Mouse (Mus musculus) c-Kit-negative CD71-positive TER-119-positive erythroid progenitor cells, embryonic 14.5 days (primary cell): Measurements from ENCODE around the gene Ryk.

Source experiments
- DNase-seq: peaks from one replicate; pipeline ENCODE4 v3.0.0-alpha.2; 2013; ENCODE audit warnings: low read depth, low spot score

Gene Ryk

DNA sequence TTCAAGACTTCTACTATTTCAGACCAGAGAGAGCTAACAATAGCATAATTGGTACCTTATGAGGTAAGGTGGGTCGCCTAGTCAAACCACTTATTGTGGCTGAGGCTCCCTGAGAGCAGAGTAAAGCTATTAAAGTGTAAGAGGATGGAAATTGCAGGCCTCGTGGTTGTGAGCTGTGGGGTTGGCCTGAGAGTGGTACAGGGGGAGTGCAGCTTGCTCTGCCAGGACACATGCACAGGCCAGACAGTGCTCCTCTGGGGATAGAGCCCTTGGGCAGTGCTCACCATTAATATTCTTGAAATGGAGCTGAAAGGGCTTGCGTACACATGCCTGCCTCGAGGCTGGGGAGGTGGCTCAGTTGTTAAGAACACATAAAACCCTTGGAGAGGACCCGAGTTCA lies 23.6 kb downstream of the Ryk start:
- DNase-seq: no peak

DNA sequence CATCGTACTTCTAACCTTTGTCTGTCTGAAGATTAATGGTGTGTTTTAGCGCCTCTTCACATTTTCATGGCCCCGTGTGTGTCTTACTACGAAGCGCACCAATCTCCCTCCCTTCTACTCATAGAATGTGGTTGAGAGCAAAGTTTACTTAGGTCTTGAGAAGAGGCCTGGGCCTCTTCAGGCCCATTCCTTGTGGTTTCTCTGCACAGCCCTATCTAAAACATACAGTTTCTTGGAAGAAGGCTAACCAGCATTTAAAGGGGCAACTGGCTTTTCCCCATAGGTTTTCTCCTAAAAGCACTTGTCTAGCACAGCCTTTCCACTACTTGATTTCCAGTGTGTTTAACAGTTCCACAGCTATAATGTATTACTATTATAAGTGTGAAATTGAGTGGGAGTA lies 24.7 kb downstream of the Ryk start:
- DNase-seq: no peak

DNA sequence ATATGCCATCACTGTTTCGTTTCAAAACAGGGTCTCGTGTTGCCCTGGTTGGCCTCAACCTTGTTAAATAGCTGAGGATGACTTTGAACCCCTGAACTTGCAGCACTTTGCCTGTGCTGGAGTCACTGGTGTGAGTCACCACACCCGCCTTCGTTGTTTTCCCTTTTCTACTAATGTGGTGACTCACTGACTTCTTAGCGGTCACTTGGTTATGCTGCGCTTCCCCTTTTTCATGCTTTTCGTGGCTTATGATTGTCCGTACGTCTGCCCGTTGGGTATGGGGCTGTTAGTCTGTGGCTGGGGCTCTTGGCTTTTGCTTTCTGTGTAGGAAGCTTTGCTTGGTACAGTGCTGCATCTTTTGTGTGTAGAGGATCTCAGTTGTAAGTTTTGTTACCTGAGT lies 25.2 kb downstream of the Ryk start:
- DNase-seq: no peak

DNA sequence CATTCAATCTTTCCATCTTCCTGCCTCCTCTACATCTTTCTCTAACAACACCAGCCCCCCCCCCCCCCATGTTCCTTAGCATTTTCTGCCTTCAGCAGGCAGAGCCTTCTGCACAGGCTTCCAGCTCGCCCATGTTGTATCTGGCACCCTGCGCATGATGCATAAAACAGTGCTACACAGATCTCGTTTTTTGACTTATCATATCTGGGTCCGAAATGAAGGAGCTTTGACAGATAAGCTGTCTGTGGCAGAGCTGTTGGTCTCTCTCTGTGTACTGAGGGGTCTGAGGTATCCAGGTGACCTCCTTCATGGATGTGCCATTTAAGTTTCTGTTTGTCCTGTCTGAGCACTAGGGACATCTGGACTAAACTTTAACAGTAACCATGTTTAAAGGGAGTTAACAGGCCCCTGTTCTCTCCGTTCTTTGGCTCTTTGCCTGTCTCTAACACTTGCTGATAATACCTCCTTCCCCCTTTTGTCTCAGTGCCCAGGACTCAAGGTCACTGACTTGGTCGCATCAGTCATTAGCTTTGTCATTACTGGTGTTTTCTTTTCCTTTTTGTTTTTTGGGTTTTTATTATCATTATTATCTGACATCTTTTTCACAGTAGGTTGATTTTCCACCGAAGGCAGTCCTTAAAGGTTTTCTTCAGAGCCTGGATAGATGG lies 26.2 kb downstream of the Ryk start:
- DNase-seq: no peak

DNA sequence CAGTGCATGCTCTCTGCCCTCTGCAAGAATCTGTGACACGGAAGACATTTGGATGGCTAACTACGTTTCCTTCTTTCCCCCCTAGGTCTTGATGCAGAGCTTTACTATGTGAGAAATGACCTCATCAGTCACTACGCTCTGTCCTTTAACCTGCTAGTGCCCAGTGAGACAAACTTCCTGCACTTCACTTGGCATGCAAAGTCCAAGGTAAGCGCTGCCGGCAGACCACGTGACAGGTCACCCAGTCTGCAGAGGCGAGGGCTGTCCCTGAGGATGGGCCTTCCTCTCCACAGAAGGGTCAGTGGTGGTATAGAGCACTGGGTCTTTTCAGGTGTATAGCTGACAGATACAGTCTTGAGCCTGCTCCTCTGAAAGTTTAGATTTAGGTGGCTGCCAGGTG lies 27.1 kb downstream of the Ryk start:
- DNase-seq: no peak

DNA sequence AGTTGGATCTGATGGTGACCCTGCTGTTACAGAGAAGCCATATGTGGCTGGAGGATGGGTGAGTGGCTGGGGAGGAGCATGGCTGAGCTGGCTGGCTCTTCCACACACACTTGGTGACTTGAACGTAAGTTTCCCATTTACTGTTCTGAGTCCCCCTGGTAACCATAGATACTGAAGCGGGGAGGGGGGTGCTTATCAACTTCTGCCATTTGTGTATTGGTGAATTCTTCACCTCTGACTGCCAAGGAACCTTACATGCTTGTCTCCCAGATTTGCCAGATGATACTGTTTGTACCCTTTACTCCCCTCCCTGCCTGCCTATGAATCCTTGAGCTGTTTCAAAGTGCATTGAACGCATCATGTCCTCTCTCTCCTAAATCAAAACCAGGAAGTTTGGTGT lies 27.5 kb downstream of the Ryk start:
- DNase-seq: no peak

DNA sequence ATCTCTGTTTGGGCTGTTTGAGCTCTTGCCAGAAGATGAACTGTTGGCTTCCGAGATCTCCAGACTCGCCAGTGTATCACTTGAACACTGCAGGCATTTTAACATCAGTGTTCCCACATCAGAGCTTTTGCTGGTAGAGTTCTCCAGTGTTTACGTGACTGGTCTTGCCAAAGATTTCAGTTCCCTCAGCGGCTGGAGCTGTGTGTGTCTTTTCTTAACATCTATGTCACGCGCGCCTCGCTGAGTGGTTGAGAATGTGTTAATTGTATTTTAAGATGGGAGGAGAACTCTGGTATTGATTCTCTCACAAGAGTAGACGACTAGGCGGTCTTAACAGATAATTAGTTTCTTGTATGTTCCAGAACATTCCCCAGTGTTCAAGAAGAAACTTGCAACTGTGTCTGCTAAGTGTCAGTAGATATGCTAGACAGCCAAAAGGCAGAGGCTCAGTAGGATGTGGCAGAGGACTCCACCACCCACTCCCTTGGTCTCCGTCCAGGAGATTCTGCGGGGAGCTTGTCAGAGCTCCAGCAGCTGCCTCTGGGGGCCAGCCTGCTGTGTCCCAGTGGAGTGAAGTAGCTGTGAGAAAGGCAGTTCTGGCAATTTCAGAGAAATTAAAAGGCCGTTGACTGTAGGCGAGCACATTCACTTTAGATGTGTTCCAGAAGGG lies 29.3 kb downstream of the Ryk start:
- DNase-seq: no peak

DNA sequence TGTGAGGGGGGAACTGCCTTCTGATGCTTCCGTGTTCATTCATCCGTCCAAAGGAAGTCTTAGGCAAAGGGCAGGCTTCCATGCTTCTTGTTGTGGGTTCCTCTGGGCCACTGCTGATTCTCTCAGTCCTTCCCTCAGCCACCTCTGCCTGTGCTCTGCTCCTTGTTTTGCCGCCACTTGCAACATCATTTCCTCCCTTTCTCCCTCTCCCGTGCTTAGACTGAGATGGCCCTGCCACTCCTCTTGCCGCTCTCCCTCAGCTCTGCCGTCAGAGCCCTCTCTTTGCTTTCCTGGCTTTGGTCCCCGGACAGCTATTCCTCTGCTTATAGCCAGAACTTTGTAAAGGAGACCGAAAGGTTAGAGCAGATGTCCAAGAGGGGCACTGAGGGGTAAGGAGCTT lies 30.2 kb downstream of the Ryk start:
- DNase-seq: no peak

DNA sequence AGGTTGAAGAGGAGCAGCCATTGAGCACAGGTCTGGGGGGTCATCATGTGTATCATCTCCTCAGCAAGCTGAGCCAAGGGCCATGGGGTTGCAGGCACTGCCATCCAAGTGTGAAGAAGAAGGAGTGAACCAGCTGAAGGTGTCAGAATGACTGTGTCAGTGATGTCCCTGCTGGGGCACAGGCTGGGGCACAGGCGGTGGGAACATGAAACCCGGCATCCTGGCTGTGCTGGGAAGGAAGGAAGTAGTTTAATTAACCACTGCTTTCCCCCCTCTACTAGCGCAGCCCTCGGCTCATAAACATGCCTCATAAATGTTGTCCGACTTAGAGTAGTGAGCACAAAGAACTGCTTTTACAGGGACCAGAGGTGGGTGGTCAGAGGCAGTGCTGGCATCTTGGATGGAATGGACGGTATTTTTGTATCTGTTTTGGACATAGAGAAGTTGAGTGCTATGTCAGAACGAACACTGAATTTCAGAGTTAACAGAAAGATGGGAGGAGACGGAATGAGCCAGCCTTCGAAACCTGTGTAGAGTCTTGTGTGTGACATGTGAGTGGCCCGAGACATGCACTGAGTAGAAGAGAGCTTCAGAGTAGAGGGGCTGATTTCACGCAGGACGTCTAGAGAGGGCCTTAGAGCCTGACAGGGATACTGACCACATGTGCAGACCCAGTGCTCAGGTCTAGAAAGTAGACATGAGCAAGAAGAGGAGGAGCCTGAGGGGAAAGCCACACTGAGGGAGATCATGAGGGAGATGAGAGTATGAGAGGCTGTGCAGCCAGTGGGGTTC lies 31.4 kb downstream of the Ryk start:
- DNase-seq: no peak

DNA sequence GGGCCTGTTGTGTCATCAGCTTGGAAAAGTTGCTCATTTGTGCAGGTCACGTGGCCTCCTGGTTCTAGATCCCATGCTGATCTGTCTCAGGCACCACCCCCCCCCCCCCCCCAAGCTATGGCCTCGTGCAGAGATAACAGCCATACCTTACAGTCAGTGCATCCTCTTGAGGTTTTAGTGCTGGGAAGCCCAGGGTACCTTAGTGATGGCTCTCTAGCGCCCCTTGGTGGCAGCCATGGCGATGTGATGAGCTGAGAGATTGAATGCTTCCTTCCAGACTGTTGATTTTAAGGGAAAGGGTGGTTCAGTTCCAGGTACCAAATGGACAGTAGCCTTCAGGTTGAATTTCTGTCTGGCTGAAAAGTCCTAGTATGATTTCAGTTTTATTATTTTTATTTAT lies 32.2 kb downstream of the Ryk start:
- peak; percentile 20 for DNase-seq

DNA sequence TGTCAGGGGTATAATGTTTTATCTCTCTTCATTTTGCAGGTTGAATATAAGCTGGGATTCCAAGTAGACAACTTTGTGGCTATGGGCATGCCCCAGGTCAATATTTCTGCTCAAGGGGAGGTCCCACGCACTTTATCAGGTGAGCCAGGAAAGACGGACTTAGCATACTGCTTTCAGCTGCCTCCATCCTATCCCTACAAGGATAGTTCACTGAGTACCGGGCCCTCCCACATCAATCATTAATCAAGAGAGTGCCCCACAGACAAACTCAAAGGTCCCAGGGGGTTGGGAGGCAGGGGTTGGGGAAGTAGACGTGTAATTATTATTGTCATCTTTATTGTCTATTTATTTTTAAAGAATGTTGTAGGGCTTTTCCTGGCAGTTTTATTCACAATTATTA lies 32.8 kb downstream of the Ryk start:
- no peak for DNase-seq

DNA sequence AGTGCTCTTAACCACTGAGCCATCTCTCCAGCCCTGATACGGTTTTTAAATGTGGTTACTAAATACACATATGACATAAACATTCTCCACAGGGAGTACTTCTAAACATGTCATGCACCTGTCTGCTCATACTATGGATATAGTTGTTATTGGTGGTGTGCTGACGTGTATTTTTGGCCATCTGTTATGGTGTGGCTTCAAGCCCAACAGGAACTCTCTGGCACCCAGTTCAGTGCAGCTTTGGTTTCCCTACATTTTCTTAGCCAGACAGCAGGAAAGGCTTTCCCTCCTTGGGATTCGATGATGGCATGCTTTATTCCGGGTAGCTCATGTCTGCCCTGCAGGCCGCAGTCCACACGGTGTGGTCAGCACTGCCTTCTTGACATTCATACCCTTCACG lies 33.7 kb downstream of the Ryk start:
- DNase-seq: no peak

DNA sequence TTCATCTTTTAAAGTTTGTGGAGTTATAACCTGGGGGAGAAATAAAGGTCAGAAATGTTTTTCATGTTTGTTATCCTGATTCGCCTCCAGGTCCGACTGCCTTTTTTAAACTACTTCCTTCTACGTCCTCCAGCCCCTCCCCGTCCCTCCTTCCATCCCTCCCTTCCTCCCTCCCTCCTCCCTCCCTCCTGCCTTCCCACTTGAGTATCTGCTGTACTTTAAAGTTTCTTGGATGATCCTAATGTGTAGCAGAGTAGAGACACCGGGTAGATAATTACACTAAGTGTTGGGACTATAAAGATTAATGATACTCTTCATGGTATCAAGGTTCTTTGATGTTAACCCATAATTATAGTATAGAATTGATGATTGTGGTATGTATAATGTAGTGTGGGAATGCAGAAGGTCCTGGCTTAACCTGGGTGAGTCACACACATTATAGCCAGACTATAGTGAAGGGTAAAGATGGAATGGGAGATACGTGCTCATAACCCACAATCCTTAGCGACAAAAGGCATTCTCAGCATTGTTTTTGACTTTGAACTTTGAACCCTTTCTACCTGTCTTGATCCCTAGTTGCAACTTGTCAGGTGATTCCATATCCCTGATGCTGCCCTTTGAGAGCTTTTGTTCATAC lies 41.5 kb downstream of the Ryk start:
- DNase-seq: no peak

DNA sequence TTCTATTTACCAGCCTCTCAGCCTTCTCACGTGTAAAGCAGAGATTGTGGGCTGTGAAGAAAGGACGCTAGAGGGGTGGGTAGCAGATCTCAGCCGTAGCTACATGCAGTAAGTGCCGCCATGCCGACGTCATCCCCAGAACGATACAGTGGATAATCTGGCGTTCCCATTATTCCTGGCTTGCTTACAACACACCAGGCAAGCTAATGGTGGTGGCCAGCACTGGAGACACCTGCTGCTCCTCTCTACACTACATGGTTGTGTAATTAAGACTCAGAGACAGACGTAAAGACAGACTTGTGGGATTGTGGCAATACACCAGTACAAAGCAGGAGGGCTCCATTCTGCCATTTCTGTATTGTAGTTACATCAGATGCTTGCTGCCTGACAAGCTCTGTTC lies 43.2 kb downstream of the Ryk start:
- no peak for DNase-seq

DNA sequence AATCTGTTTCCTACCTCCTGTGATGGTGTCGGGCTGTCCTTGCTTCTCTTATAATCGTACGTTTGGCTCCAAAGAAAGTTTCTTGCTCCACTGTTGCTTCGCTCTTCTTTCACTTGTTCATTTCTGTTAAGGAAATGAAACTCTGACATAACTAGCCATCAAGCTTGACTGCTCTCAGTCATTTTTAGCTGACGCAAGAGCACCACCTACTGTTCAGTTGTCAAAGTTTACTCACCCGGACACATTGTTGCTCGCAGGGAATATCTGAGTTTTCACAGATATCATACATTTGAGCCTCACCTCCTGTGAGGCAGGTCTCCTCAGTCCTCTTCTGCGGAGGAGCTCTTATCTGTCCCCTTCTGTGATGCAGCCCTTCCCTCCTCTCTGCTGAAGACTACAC lies 44.8 kb downstream of the Ryk start:
- DNase-seq: peak; percentile 13

DNA sequence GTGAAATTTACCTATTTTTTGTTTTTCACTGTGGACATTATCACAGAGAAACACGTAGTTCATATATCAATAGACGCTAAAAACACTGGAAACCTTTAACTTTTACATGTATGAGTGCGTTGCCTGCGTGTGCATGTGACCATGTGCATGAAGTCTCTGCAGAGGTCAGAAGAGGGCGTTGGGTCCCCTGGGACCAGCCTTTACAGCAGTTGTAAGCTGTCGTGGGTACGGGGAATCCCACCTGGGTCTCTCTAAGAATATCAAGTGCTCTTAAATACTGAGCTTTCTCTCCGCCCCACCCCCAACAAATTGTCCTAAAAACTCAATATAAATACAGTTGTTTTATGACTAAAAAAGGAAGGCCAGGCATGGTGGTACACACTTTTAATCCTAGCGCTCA lies 50.0 kb downstream of the Ryk start:
- no peak for DNase-seq

DNA sequence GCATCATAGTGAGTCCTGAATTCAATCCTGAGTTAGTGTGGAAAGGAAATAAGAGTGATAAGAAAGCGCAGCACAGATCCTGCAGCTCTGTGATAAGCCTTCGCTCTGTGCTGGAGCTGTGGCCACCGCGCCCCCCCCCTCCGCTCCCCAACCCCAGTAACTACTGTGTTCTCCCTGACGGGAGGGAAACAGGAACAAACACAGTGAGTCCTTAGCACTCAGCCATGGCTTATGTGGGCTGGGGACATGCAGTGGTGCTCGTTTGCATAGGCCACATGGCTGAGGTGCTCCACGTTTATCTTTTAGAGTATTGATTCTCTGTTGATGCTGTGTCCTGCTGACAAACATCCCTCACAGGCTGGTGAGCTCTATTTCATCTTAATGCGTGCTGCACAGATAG lies 55.4 kb downstream of the Ryk start:
- no peak for DNase-seq

DNA sequence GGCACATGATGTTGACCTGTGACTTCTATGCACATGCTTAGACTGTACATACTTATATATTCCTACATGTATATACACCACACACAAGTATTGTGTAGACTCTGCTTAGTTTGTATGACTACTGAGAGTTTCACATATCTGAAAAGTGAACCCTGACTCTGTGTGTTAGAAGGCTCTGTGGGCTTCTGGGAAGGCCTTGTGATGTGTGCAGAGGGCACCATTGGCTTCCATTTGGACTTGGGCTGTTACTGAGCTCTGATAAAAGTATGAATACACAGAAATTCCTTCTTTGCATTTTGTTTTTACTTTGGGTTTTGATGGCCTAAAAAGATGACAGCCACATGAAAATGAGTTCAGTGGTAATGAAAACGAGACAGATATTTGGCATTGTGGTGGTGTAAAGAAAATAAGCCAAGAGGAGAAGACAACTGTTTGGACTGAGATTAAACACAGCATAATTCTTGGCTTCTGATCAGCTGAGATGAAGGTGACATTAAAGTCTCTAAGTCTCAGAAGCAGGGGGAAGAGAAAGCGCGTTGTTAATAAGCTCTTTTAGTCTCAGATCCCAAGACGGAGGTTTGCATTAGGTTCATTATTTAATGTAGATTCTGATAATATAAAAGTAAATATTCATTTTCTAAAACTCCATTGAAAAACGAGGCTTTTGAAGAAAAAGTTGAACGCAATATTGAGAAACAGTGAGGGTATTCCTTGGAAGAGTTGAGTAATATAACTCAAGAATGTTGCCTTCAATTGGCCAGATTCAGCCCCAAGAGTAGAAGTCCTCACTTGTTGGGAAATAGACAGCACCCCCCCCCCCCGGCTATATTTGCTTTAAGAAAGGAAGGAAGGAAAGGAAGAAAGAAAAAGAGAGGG lies 58.0 kb downstream of the Ryk start:
- DNase-seq: no peak

DNA sequence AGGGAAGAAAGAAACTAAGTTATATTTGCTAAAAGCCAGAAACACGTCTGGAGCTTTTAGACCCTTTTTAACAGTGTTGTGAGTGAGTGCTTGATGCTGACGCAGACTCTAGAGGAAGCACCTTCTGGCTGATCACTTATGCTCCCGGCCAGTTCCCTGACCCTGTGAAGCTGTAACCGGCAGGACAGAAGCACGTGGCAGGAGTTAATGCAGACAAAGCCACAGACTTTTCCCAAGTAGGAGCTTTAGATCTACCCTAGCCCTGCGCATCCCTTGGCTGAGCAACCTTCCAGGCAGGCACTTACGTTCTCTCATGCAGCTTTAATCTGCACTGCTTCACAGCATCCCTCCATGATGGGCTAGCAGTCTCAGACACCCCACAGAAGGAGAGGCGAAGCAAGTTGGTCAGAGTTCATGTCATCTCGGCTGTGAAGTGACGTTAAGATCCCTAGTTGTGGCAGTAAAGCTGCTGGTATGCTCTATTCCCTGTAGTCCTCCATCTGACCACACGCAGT lies 58.7 kb downstream of the Ryk start:
- DNase-seq: no peak

DNA sequence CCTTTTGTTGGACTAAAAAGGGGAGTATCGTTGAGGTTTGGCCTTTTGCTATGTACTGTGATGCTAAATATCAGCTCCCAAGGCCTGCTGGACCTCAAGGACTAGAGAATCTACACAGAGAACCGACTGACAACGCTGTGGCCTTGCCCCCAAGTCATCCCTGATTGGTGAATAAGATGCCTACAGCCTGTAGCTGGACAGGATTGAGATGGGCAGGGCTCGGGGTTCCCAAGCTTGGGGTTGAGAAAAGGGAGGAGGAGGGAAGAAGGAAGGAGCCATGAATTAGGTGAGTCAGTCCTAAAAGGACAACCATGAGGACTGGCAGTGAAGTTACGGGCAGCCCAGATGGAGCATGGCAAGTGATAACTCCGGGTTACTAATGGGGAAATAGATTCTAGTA lies 65.2 kb downstream of the Ryk start:
- DNase-seq: no peak

DNA sequence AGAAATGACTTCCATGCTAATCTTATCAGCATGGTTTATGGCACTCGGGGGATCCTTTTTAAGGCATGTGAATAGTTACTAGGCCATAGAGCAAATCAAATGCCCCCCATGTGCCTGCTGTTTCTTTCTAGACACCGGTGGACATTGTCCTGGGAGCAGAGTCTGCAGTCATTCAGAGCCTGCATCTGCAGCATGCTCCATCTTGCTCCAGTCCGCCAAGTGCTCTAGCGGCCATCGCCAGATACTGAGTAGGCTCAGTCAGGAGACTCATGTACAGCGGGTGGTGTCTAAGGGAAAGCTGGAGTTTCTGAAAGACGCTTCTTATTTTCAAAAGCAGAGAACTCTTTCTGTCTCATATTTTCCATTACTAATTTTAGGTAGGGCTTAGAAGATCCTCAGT lies 67.6 kb downstream of the Ryk start:
- no peak for DNase-seq
